Mouse (Mus musculus) embryo, embryonic 9.5 days (tissue): ENCODE measurements around the gene Tob2.

Experiments
- DNase-seq: peaks from one replicate; pipeline ENCODE4 v3.0.0-alpha.2; 2017; ENCODE audit errors: extremely low spot score

Tob2 gene

DNA sequence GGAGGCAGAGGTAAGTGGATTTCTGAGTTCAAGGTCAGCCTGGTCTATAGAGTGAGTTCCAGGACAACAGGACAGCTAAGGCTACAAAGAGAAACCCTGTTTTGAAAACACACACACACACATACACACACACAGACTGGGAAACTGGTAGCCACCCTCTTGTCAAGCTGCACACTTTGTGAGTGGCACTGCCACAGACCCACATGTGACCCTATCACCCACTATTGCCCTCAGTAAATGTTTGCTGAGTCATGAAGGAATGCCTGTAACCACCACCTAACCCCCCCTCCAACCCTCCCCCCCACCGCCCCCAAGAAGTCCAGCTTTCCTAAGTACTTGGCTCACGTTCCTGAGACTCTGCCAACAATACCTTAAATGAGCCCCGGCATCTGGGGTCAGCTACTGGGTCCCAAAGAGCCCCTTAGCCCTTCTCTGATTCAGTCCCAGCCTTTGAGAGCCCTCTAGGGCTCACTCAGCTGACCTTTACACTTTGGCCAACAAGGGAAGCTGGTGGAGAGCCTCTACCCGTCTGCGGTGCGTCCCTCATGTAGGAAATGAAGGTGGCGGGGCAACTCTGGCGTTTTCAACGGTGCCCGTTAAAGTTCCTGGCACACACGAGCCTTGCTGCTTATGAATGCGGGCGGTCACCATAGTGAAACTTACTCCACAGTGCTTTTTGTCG lies 19.9 kb downstream of the Tob2 start:
- no peak for DNase-seq

DNA sequence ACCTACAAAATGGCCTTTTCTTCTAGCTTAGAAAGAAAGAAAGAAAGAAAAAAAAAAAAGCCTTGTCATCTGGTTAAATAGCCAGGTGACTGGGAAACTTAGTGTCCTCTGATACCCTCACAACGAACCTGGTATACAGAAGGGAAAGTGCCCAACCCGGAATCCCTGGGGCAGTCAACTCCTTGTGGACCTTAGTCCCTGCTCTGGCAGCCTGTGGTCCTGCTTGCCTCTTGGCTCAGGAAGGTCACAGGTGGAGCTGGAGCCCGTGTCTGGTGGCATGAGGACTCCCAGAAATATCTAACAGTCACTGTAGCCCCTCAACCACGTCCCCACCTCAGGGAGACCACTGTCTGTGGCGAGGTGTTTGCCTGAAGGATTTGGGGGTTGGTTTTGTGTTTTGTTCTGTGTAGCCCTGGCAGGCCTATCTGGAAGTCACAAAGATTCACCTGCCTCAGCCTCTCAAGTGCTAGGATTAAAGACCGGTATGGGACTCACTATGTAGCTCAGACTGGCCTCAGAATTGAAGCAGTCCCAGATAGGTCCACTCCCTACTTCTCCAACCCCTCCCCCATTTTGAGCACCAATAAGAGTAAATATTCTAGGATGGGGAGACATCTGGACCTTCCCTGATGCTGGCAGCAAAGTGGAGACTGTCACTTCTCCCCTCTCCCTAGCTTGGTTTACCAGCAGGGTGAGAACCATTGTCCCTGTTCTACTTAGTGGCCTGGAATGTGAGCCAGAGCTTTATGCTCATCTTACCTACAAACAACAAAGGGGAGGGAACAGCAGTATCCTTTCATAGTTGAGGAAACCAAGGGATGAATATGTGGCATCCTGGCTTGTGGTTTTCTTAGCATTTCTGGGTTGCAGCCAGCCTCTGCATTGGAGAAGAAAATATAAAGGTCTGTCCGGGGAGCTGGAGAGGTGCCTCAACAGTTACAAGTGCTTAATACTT lies 21.4 kb downstream of the Tob2 start:
- no peak for DNase-seq

DNA sequence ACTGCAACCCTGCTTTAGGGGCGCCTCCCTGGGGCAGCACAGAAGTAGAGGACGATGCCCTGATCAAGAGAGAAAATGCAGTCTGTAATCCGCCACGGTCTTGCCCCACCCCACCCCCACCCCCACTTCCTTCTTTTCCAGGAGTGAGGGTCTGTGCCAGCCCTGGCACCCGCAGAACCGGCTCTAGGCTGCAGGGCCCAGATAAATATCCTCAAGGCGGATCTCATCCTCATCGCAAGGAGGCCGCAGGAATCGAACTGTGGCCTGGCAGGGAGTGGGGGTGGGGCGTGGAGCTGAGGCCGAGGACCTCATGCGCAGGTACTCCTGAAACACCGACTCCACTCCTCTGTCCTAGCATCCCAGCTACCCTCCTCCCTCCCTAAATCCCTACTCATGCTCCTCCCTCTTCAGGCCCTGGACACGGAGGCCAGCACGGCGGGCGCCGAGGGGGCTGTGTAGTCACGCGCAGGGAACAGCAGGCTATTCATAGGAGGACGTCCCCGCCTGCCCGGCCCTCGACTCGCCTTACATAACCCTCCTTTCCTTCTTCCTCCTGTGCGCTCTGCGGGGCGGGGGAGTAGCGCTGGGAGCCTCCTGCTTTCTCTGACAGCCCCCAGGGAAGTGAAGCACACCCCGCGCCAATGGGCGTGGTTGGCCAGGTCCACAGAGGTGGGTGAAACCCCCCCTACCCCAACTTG lies 22.3 kb downstream of the Tob2 start:
- DNase-seq: peak; percentile 75

DNA sequence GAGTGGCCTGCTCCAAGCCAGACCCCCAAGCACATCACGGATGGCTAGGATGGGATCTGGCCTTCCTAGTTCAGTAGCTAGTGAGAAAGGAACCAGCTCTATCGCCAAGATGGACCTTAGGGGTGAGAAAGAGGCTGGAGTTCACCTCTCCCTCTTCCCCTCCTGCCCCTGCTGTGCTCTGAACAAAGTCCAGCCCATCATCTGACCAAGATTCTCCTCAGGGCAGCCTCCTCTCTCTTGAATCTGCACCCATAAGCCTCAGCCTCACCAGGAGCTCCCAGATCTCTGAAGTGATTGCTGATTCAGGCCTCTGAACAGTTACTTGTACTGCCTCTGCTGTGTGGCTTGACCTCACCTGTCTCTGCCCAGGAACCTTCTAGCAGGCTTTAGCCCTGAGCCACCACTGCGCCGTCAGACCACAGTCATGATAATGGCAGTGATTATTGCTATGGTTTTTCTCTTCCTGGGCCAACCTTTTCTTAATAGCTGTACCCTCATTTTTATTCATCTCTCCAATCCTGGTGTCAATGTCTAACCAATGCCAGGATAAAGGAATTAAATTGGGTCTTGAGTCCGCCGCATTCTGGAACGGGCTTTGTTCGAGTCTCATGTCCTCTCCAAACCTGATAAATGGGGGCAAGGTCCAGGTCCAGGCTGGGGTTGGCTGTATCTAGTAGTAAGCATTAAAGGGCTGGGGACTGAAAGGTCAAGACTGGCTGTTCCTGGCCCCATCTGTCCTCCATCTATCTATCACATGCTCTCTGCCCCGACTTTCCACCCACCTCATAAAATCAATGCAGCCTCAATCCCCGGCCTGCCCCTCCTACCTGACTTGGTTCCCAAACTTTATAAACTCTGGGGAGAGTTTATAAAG lies 23.4 kb downstream of the Tob2 start:
- DNase-seq: no peak

DNA sequence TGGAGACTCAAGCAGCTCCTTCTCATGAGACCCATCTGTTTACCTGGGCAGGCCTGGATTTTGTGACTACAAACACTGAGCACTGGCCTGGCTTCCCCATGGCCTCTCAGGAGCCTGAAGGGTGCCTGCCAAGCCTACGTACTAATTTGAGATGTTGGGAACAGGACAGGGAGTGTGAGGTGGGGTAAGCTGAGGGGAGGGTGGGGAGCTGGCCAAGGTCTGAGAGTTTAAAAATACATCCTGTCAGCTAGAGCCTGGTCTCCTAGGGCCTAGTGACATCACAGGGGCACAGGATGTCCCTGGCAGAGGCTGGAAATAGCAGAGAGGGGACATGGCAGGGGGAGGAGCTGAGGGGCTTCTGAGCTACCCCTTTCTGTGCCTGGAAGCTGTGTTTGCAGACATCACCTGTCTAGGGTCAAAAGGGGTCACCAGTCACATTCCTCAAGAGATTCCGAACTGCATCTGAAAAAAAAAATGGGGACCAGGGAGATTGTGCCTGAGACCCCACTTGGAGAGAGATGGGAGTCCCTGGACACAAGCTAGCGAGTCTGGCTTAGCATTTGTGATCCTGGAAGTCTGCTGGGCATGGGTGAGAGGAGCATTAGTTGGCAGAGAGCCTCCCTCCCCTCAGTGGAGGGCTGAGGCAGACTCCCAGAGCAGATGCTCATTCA lies 24.3 kb downstream of the Tob2 start:
- DNase-seq: no peak

DNA sequence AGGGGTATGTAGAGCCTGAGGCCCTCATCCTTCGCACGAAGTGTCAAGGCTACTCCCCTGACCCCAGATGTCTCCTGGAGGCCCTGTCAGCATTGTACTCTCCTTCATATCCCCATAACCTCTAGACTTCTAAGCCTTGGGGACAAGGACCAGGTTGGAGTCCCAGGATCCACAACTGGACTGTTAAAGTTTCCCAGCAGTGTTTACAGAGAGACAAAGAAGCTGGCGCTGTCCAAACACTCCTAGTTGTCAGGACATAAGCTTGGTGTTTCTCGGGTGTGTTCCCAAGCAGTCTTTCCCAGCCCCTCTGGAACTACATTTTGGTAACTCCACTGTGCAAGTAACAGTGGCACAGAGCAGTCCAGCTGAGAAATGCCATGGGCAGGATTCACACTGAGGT lies 25.1 kb downstream of the Tob2 start:
- DNase-seq: no peak

DNA sequence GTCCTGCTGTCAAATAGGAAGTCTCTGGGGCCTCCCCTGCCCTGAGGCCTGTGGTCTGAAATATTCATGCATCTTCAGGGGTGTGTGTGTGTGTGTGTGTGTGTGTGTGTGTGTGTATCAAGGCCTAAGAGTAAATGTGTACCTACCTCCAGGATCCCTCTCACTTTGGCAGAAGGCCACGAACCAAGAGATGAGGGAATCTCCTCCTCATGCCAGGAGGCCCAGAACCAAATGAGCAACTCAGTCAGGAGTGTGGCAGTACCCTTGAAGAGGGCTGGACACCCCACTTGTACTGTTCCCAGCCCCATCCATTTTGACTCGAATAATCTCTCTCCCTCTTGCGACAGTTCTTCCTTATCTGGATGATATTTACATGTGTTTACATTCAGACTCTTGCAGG lies 26.4 kb downstream of the Tob2 start:
- DNase-seq: no peak

DNA sequence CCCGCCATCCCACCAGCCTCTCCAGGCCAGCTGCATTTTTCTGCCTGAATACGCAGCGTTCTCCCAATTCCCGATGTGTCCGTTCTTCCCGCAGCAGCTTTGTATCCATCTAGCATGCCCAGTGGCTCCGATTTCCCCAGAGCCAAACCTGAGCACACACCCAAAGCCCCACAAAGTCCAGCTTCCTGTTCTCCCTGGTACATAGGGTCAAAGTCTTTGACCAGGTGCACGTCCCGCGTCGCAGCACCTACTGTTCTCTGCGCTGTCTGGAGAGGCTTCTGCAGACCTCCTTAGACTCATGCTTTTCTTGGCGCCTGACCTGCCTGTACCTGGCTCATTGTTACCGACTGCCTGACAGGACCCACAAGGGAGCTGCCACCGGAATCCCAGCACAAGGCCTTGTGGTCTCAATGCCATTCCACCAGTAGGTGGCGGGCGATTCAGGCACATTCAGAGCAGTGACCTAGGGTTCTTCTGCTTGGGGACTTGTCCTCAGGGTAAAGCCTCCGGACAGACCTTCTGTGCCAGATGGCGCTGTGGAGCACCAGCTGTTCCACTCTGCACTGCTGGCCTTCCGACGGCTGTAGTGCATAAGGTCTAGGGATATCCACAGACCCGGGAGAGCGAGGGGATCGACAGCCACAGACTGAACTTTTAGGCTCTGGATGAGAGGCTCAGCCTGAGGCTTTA lies 27.3 kb downstream of the Tob2 start:
- DNase-seq: peak; percentile 91

DNA sequence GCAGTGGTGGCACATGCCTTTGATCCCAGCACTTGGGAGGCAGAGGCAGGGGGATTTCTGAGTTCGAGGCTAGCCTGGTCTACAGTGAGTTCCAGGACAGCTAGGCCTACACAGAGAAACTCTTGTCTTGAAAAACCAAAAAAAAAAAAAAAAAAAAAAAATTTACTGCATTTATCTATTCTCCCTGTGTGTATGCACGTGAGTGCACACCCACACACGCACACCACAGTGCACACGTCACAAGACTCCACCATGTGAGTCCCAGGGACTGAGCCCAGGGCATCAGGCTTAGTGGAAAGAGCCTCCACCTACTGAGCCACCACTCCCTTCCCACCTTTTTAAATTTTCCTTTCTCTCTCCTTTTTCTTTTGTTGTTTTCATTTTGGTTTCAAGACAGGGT lies 28.1 kb downstream of the Tob2 start:
- DNase-seq: no peak

DNA sequence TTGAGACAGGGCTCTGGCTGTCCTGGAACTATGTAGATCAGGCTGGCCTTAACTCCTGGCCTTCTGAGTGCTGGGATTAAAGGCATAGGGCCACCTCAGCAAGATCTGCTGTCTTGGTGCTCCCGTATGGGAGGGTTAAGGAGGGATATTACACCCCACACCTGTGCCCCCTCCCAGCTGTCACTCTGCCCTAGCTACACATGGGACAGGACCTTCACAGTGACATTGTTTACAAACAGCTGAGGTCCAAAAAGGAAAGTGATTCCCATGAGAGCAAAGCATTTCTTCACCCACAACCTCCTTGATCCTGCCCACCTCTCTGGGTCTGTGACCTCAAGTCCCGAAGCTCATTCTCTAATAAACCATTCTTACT lies 29.4 kb downstream of the Tob2 start:
- no peak for DNase-seq

DNA sequence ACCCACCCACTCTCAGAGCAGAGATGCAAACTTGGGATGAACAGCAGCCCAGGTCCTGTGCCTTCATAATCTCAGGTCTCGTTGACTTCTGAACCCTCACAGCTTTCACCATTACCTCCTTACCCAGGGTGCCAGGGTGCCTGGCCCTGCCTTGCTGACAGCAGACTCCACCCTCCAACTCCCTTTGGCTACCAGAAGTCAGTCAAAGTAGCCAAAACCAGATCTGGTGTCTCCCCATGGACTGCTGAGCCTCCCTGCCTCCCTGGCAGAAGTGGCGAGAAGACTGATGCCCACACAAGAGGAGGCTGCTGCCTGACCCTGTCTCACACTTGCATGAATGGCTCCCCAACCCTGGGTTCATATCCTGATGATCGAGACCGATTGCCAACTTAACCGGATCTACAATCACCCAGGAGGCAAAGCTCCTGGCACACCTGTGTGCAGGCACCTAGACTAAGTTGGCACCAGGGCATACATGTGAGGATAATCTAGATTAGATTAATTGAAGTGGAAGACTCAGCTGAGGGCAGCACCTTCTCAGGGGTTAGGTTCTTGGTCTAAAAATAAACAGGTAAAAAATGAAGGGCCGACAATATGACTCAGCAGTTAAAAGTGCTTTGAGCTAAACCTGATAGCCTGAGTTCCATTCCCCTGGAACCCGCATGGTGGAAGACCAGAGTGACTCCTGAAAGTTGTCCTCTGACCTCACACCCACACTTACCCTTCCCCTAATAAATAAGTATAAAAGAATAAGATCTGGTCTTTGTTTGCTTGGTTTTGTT lies 30.0 kb downstream of the Tob2 start:
- no peak for DNase-seq

DNA sequence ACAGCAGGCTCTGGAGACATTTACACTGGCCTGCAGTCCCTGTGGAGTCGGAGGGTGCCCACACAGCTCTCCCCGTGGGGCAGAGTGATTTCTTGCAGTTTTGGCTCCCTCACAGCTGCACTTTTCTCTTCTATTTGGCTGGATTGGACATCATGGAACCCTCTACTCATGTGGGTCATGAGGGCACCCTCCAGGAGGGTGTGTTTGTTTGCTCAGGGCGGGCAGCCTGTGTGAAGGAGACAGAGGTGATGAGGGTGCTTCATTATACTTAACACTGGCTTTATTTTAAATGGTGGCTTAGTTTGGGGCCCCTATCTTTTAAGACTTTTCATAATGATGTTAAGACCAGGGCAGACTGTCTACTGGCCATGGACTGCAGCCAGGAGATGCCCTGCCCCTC lies 33.8 kb downstream of the Tob2 start:
- DNase-seq: no peak

DNA sequence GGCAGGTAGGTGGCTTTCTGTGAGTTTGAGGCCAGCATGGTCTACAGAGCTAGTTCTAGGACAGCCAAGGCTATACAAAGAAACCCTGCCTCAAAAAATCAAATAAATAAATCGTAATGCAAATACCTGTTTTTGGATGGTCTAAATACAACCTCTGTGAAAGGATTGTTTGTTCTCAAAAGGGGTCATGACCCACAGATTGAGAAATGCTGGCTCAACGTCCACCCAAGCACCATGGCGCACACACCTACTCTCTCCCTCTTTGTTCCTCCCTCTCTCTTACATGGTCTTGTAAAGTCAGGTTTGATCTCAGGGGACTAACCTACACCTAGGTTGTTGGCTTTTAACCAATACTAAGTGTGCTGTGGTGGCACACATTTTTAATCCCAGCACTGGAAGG lies 36.0 kb downstream of the Tob2 start:
- DNase-seq: no peak

DNA sequence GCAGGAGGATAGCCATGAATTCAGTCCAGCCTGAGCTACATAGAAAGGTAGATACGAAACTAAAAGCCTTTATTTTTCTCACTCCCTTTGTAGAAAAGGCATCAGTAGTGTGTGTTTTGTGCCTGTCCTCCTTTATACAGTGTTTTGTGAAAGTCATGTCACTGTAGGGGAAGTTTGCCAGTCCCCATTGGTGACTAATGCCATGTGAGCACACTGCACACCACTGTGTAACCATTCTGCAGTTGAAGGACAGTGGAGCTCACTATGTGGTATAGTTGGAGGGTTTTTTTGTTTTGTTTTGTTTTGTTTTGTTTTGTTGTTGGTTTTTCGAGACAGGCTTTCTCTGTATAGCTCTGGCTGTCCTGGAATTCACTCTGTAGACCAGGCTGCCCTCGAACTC lies 40.2 kb downstream of the Tob2 start:
- no peak for DNase-seq

DNA sequence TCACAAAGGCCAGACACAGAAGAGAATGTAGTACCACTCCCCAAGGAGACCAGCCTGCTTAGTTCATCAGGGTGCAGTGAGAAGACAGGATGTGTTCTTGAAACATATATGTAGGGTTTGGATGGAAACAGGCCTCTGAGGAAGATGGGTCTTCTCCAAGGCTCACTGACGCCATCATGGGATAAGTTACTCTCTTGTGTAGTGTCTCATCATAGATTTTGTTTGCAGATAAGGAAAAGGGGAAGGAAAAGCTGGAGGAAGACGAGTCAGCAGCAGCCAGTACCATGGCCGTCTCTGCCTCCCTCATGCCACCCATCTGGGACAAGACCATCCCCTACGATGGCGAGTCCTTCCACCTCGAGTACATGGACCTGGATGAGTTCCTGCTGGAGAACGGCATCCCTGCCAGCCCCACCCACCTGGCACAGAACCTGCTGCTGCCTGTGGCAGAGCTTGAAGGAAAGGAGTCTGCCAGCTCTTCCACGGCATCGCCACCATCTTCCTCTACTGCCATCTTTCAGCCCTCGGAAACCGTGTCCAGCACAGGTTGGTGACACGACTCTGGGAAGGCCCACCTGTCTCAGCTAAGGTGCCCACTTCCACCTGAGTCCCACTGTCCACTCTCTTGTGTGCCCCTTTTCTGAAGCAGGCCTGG lies 43.8 kb downstream of the Tob2 start:
- DNase-seq: no peak

DNA sequence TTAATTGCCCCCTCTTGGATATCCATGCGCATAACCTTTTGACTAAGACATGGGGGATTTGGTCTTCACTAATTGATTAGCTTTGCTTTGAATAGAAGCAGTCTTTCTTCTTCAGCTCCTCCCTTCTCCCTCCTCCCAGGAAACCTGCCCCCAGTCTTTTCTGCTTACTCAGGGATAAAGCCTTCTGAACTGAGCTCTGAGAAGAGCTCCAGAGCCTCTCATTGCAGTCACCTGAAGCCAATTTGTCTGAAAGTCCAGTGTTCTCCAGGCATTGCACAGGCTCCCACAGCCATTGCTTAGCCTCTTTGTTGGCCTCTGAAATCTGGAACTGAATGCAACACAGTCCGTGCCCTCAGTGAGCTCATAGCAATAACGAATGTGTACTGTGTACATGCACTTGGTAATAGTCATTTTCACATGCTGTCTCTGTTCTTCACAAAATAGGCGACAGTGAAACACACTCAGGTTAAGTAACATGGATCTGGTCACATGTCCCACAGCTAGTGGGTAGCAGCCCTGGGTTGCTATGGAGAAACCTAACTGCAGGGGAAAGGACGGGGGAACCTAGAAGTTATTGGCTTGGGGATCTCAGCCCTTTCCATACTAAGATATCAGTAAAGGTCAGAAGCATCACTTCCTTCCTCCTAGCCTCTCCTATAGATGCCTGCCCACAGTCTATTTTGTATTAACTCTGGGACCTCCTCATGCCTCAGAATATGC lies 44.5 kb downstream of the Tob2 start:
- DNase-seq: no peak

DNA sequence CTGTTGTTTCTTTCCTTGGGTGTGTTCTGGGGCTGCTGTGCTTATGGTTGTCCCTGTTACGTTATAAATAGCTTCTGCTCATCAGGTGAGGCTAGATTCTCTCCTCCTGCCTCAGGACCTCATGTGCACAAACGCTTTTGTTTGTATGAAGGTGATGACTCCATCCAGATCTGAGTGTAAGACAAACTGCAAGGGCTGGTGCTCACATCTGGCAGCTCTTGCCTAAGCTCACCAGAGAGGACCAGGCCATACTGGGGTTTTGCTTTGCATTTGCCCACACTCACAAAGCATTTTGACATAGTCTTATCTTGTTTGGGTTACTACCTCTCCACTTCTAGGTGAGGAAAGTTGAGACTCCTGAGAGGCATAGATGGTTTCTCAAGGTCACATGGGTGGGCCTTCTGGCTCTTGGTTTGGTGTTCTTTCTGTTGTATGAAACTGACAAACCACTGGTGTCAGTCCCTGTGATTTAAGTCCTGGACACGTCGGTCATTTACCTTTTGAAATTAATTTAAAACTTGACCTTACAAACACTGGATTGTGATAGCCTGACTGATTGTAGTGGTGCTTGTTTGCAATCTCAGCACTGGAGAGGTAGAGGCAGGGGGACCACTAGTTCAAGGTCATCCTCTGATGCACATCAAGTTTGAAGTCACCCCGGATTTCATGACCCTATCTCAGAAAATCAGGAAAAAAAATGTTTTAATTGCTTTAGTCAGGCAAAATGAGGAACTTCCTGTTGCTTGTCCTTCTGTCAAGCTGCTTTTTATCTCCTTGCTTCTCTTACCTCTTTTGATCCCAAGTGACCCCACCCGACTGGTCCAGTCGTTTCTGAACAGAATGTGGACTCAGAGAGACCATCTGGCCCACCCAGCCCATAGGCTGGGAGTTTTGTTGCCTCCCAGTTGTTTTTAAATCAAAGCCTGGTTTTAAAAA lies 45.6 kb downstream of the Tob2 start:
- no peak for DNase-seq
